13 mouse cellular contexts compared by ENCODE assay signal in the genomic region with DNA sequence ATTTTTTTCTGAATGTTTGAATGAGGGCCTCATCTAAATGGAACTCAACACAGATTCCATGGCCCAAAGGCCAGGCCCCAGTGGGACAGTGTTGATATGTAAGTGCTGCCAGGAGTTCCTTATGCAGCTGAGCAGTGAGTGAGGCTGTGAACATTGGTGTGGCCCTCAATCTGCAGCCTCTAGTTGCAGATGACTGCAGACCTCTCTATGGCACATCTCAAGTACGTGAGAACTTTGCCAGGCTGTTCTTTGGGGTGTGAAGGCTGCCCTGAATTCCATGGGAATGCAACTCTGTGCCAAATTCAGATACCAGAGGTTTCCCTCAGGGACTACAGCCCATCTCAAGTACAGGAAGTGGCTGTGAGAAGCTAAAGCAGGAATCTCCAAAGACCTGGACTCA.
DNase-seq lines count a peak whose midpoint lies in the region; ATAC-seq and TF ChIP-seq lines count a peak whose summit lies in the region.
"Had no signal": no experiment of that assay in that cellular context is flagged by ENCODE, and none has a peak within 500 bp of the region (broad histone marks: within the 10 kb centered on the region; RNA-seq: fewer than 3 reads in every experiment).

No protein-coding gene starts in this region.

- H3K9ac ChIP-seq in lung, embryonic 14.5 days = no peak overlapping the region
- H3K9ac ChIP-seq: liver, postnatal 0 days had no signal

- no peaks in the 10 kb centered on the region for H3K9me3 ChIP-seq in lung, embryonic 14.5 days (ENCODE audit: low read depth, low read length)

- peak; percentile 71 for DNase-seq in NIH3T3 (ENCODE audit: low read depth)
- peak; percentile 58 for DNase-seq in gastrocnemius, adult 2 months
- DNase-seq in heart, postnatal 10 days = peak; percentile 67 to 70
- DNase-seq in lung, embryonic 14.5 days = peak; percentile 46
- DNase-seq in ovary, postnatal 10 days (ENCODE audit: low spot score) = no peak
- DNase-seq in urinary bladder, adult 2 months (ENCODE audit: low spot score) = no peak
- DNase-seq: adrenal gland, postnatal 25 days; cerebellum, postnatal 36 days; liver, postnatal 0 days; thymus, postnatal 36 days had no signal

- H3K27me3 ChIP-seq in lung, embryonic 14.5 days (ENCODE audit: insufficient read depth, low read length) = no peaks in the 10 kb centered on the region

- ATAC-seq in lung, embryonic 14.5 days (ENCODE audit: insufficient read depth) = peak; percentile 36; the same call in 1 of the 2 replicates
- ATAC-seq in erythroblast, adult 5-6 weeks (replicated peaks; ENCODE audit: low FRiP score, poor library complexity, severe bottlenecking) = no peak
- no peak for ATAC-seq in megakaryocyte progenitor cell, adult 5-6 weeks (replicated peaks; ENCODE audit: poor library complexity)
- ATAC-seq: liver, postnatal 0 days had no signal

- H3K4me1 ChIP-seq in lung, embryonic 14.5 days (ENCODE audit: insufficient read depth) = 0 out of 2 replicates have a peak, but pooled peaks cover 3% of the 10 kb centered on the region

- 58% methylated on average over 1 of the region's 1 CpGs for WGBS in lung, embryonic 14.5 days

- H3K4me2 ChIP-seq in lung, embryonic 14.5 days = no peak overlapping the region

- no peaks in the 10 kb centered on the region for H3K36me3 ChIP-seq in lung, embryonic 14.5 days (ENCODE audit: insufficient read depth)

- intact Hi-C loops in gastrocnemius, adult 2 months (cut with DNase I) = no loop called here
- intact Hi-C loops in heart, postnatal 10 days (cut with DNase I) = no loop called here

- H3K27ac ChIP-seq in gastrocnemius, adult 2 months = peak overlapping the region; percentile 67
- H3K27ac ChIP-seq in lung, embryonic 14.5 days (ENCODE audit: low read depth) = no peak overlapping the region

- TF ChIP-seq CTCF in gastrocnemius, adult 2 months (IDR thresholded peaks at IDR 0.05) = no peak
- TF ChIP-seq CTCF in lung, embryonic 14.5 days (IDR thresholded peaks at IDR 0.05; ENCODE audit: low read depth) = no peak

- no peak overlapping the region for H3K4me3 ChIP-seq in gastrocnemius, adult 2 months
- no peak overlapping the region for H3K4me3 ChIP-seq in lung, embryonic 14.5 days (ENCODE audit: low read depth, low read length)
- H3K4me3 ChIP-seq: myocyte had no signal

Comparison
In these comparisons a context has a peak if more than half of its experiments do, and no peak if none do; other contexts are left out.
1. DNase-seq: peak in NIH3T3 (single experiment), gastrocnemius, adult 2 months (single experiment), heart, postnatal 10 days (2 of 2) and lung, embryonic 14.5 days (single experiment); none in ovary, postnatal 10 days (single experiment) and urinary bladder, adult 2 months (single experiment).